Mouse (Mus musculus): Measurements from ENCODE around the gene Sipa1l1.

GRCm38 (mm10) chr12:82433311-82433710 is 264.2 kb downstream of the Sipa1l1 start:
- TF ChIP-seq GATA1 (IDR thresholded peaks at IDR 0.05; ENCODE audit: borderline replicate concordance, low read length) (no peak), FLI1 (IDR thresholded peaks at IDR 0.05; ENCODE audit: low read length) (no peak)
